Mouse (Mus musculus): ENCODE results near the gene 1810010D01Rik.

1810010D01Rik gene

DNA sequence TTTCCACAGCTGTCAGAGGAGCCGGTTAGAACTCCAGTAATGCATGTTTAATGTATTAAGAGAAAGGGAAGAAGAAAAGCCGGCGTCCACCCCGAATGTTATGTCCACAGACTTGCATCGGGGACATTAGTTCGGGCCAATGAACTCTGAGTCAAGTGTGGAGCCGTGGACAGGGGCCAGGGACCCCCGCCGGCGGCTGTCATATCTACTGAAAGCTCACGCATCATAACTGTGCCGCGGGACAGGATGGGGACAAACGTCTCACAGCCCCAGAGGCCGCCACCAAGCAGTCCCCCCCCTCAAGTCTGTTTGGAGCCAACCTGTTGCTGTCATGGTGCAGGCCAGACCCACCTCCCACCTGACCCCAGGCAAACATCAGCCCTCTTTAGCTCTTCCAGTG is 34.4 kb downstream of the 1810010D01Rik start:
- no peak for DNase-seq

DNA sequence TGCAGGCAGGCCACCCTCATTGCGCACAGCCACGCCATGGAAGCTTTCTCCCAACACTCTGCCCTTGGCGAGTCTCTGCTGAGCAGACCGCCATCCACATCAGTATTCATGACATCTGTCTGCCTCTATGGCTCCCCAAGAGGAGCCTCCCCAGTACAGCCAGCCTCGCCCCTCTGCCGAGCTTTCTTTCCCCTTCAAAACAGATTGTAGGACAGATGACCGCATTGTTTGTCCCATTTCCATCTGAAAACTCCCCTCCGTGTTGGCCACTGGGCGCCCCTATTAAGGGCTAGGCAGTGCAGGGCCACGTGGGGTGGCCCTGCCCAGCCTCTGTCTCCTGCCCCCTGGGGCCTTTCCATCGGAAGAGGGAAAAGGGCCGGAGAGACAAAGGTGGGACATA is 34.8 kb downstream of the 1810010D01Rik start:
- DNase-seq, result no peak

DNA sequence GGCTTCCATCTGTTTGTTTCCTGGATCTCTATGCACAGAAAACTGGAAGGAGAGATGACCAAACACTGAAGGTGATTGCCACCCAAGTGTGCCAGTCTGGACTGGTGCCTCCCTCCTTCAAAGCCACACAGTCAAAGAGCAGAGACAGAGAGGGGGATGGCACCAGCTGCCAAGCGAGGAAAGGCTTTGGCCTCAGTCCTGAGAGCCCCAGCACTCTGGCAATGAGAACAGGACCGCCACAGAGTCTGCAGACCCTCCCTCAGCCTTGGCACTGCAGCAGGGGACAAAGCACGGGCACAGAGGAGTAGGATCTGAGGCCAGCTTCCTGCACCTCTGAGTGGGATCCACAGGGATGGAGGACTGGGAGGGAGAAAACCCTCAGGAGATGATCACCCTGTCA is 38.2 kb downstream of the 1810010D01Rik start:
- no peak for DNase-seq

- DNase-seq, result peak; percentile 66 to 69
Measured at GRCm38 (mm10) chr7:145159283-145160240, 48.4 kb downstream of the 1810010D01Rik start.

Measured in lung, adult 18-20 months (tissue).